Mouse (Mus musculus) spleen, adult 2 months (tissue): ENCODE data around the gene Pak3.

Experiments
- CTCF ChIP-seq: fragments of 200-500 bp; IDR thresholded peaks from 2 replicates; pipeline ENCODE4 v1.5.1; 2011; ENCODE audit warnings: mild to moderate bottlenecking, inconsistent platforms; ENCODE audit not compliant: insufficient read depth, insufficient read length, insufficient replicate concordance; ENCODE audit errors: extremely low read depth
- POLR2A ChIP-seq: fragments of 200-500 bp; IDR thresholded peaks from 2 replicates; pipeline ENCODE4 v1.6.1; 2011; ENCODE audit warnings: low read depth, low read length, inconsistent platforms

- TF ChIP-seq POLR2A (no peak), CTCF (no peak)
Measured at GRCm38 (mm10) chrX:143678566-143678965, 160.2 kb downstream of the Pak3 start.
